Mouse (Mus musculus) embryonic facial prominence, embryonic 15.5 days (tissue): ENCODE measurements around the gene Slc44a2. TPM values are rescaled to one million over a fixed set of nuclear protein-coding genes. Genes with fewer than 3 reads are reported as not detected.

ENCODE experiments used
- ATAC-seq: fragments of 200-750 bp; cut with Nextera tagmentation; 2 replicates; pipeline ENCODE4 v1.8.0; 2017; ENCODE audit warnings: low read depth, moderate TSS enrichment; ENCODE audit not compliant: insufficient number of reproducible peaks, low FRiP score, low TSS enrichment
- H3K27ac ChIP-seq: fragments of 300-500 bp; sonication (generic); replicated peaks from 2 replicates; pipeline ENCODE4 v1.5.1; 2015; ENCODE audit warnings: mild to moderate bottlenecking, inconsistent platforms
- H3K27me3 ChIP-seq: fragments of 300-500 bp; sonication (generic); 2 replicates; pipeline ENCODE4 v1.6.1; 2015; ENCODE audit warnings: inconsistent platforms
- H3K36me3 ChIP-seq: fragments of 300-500 bp; sonication (generic); 2 replicates; pipeline ENCODE4 v1.6.1; 2015; ENCODE audit warnings: mild to moderate bottlenecking, inconsistent platforms
- H3K4me1 ChIP-seq: fragments of 300-500 bp; sonication (generic); 2 replicates; pipeline ENCODE4 v1.6.1; 2015; ENCODE audit warnings: inconsistent platforms
- H3K4me2 ChIP-seq: fragments of 300-500 bp; sonication (generic); replicated peaks from 2 replicates; pipeline ENCODE4 v1.6.1; 2015; ENCODE audit warnings: mild to moderate bottlenecking, inconsistent platforms
- H3K4me3 ChIP-seq: fragments of 300-500 bp; sonication (generic); replicated peaks from 2 replicates; pipeline ENCODE4 v1.5.1; 2015; ENCODE audit warnings: mild to moderate bottlenecking, inconsistent platforms
- H3K9ac ChIP-seq: fragments of 300-500 bp; sonication (generic); 2 replicates; pipeline ENCODE4 v1.6.1; 2015; ENCODE audit warnings: inconsistent platforms
- H3K9me3 ChIP-seq: fragments of 300-500 bp; sonication (generic); replicated peaks from 2 replicates; pipeline ENCODE4 v1.6.1; 2016; ENCODE audit warnings: inconsistent platforms
- WGBS: fragments of 180-500 bp; shearing (Covaris S2); methylation state at CpG from one replicate; pipeline ENCODE4 v1.1.7; 2015; 5-methylcytosine and 5-hydroxymethylcytosine counted together
- polyA plus RNA-seq: library from polyadenylated mRNA; unstranded; fragments of >200 nt; fragmentation: Nextera tagmentation; extraction: Ambion mirVana; gene quantifications from 2 replicates; pipeline ENCODE4 v1.2.1, GENCODE M21; 2015

Gene Slc44a2
- polyA plus RNA-seq, 1 experiment from 2014 or later = 143 TPM

- Histone ChIP-seq H3K4me1 (peaks cover 16% of the 10 kb centered on the region), H3K4me3 (no peak overlapping the region), H3K27ac (no peak overlapping the region), H3K4me2 (no peak overlapping the region), H3K27me3 (0 out of 2 replicates have a peak, but pooled peaks cover 2% of the 10 kb centered on the region), H3K9ac (no peak overlapping the region), H3K9me3 (no peaks in the 10 kb centered on the region), H3K36me3 (peaks cover 19% of the 10 kb centered on the region)
- ATAC-seq = no peak
- 0% methylated on average over 1 of the region's 1 CpGs for WGBS
Measured at GRCm38 (mm10) chr9:21356981-21357718, 36.7 kb downstream of the Slc44a2 start.

GRCm38 (mm10) chr9:21366541-21367220 lies 46.2 kb downstream of the Slc44a2 start:
- H3K4me1 ChIP-seq = peaks cover 21% of the 10 kb centered on the region
- H3K27me3 ChIP-seq = 0 out of 2 replicates have a peak, but pooled peaks cover 2% of the 10 kb centered on the region
- H3K4me2 ChIP-seq = peak overlapping the region; percentile 69
- H3K27ac ChIP-seq = peak overlapping the region; percentile 92
- H3K36me3 ChIP-seq = 0 out of 2 replicates have a peak, but pooled peaks cover 3% of the 10 kb centered on the region
- peak overlapping the region; percentile 44; the same call in 1 of the 2 replicates for H3K9ac ChIP-seq
- no peaks in the 10 kb centered on the region for H3K9me3 ChIP-seq
- 32% methylated on average over 14 of the region's 14 CpGs for WGBS
- no peak for ATAC-seq
- H3K4me3 ChIP-seq = peak overlapping the region; percentile 85

GRCm38 (mm10) chr9:21367357-21368111 lies 47.0 kb downstream of the Slc44a2 start, which contains the start of gene Ilf3:
Gene Ilf3 (plus strand): TSS chr9:21367871.
- Histone ChIP-seq H3K9me3 (no peaks in the 10 kb centered on the region), H3K4me2 (peak within 1 kb of the TSS; percentile 79), H3K27me3 (0 out of 2 replicates have a peak, but pooled peaks cover 2% of the 10 kb centered on the region), H3K4me1 (peaks cover 21% of the 10 kb centered on the region), H3K27ac (peak within 1 kb of the TSS; percentile 95), H3K36me3 (peaks cover 10% of the 10 kb centered on the region; the same call in 1 of the 2 replicates), H3K9ac (peak within 1 kb of the TSS; percentile 74), H3K4me3 (peak within 1 kb of the TSS; percentile 85)
- peak; percentile 94 for ATAC-seq
- WGBS = under 1% methylated on average over 59 of the region's 66 CpGs

- H3K9me3 ChIP-seq = no peaks in the 10 kb centered on the region
- peak overlapping the region; percentile 79 for H3K4me2 ChIP-seq
- peaks cover 21% of the 10 kb centered on the region for H3K4me1 ChIP-seq
- H3K27me3 ChIP-seq = no peaks in the 10 kb centered on the region
- H3K27ac ChIP-seq = peak overlapping the region; percentile 95
- WGBS = under 1% methylated on average over 38 of the region's 38 CpGs
- H3K9ac ChIP-seq = peak overlapping the region; percentile 74
- peaks cover 15% of the 10 kb centered on the region for H3K36me3 ChIP-seq
- peak overlapping the region; percentile 85 for H3K4me3 ChIP-seq
- peak; percentile 41 for ATAC-seq
Measured at GRCm38 (mm10) chr9:21368131-21368584, 47.7 kb downstream of the Slc44a2 start.

- Histone ChIP-seq H3K4me1 (peaks cover 21% of the 10 kb centered on the region), H3K27ac (no peak overlapping the region), H3K9ac (peak overlapping the region; percentile 18; the same call in 1 of the 2 replicates), H3K4me3 (peak overlapping the region; percentile 85), H3K9me3 (no peaks in the 10 kb centered on the region), H3K36me3 (peaks cover 19% of the 10 kb centered on the region), H3K4me2 (peak overlapping the region; percentile 79), H3K27me3 (no peaks in the 10 kb centered on the region)
- WGBS = 55% methylated on average over 11 of the region's 11 CpGs
- ATAC-seq = no peak
Measured at GRCm38 (mm10) chr9:21369080-21369479, 48.6 kb downstream of the Slc44a2 start.

GRCm38 (mm10) chr9:21370876-21371275 lies 50.4 kb downstream of the Slc44a2 start:
- no peak for ATAC-seq
- Histone ChIP-seq H3K36me3 (peaks cover 22% of the 10 kb centered on the region), H3K27me3 (no peaks in the 10 kb centered on the region), H3K4me1 (peaks cover 21% of the 10 kb centered on the region), H3K4me2 (no peak overlapping the region), H3K9ac (no peak overlapping the region), H3K4me3 (no peak overlapping the region), H3K27ac (no peak overlapping the region), H3K9me3 (no peaks in the 10 kb centered on the region)
- 83% methylated on average over 2 of the region's 2 CpGs for WGBS

- Histone ChIP-seq H3K4me3 (no peak overlapping the region), H3K4me2 (no peak overlapping the region), H3K9ac (no peak overlapping the region), H3K27me3 (no peaks in the 10 kb centered on the region), H3K27ac (no peak overlapping the region), H3K4me1 (peaks cover 23% of the 10 kb centered on the region), H3K9me3 (no peaks in the 10 kb centered on the region), H3K36me3 (peaks cover 22% of the 10 kb centered on the region)
- no peak for ATAC-seq
- 53% methylated on average over 1 of the region's 1 CpGs for WGBS
Measured at GRCm38 (mm10) chr9:21372508-21372907, 52.0 kb downstream of the Slc44a2 start.

- peaks cover 28% of the 10 kb centered on the region; the same call in 1 of the 2 replicates for H3K36me3 ChIP-seq
- WGBS = 91% methylated on average over 3 of the region's 3 CpGs
- H3K4me2 ChIP-seq = no peak overlapping the region
Measured at GRCm38 (mm10) chr9:21379195-21379594, 58.7 kb downstream of the Slc44a2 start.

GRCm38 (mm10) chr9:21380868-21381267 lies 60.4 kb downstream of the Slc44a2 start:
- no peak overlapping the region for H3K4me2 ChIP-seq
- H3K4me1 ChIP-seq = peaks cover 20% of the 10 kb centered on the region; the same call in 1 of the 2 replicates

More at GRCm38 (mm10) chr9:21379195-21379594, 58.7 kb downstream of the Slc44a2 start:
- ATAC-seq = no peak
- peaks cover 20% of the 10 kb centered on the region; the same call in 1 of the 2 replicates for H3K4me1 ChIP-seq
- H3K4me3 ChIP-seq = no peak overlapping the region
- no peak overlapping the region for H3K9ac ChIP-seq
- H3K27me3 ChIP-seq = no peaks in the 10 kb centered on the region
- no peaks in the 10 kb centered on the region for H3K9me3 ChIP-seq
- H3K27ac ChIP-seq = no peak overlapping the region

GRCm38 (mm10) chr9:21383966-21384365 lies 63.5 kb downstream of the Slc44a2 start:
- H3K36me3 ChIP-seq = peaks cover 31% of the 10 kb centered on the region

More at GRCm38 (mm10) chr9:21380868-21381267, 60.4 kb downstream of the Slc44a2 start:
- no peaks in the 10 kb centered on the region for H3K9me3 ChIP-seq
- H3K27me3 ChIP-seq = no peaks in the 10 kb centered on the region
- no peak overlapping the region for H3K9ac ChIP-seq
- H3K27ac ChIP-seq = no peak overlapping the region
- peaks cover 25% of the 10 kb centered on the region; the same call in 1 of the 2 replicates for H3K36me3 ChIP-seq
- no peak overlapping the region for H3K4me3 ChIP-seq
- ATAC-seq = no peak

More at GRCm38 (mm10) chr9:21383966-21384365, 63.5 kb downstream of the Slc44a2 start:
- Histone ChIP-seq H3K4me2 (no peak overlapping the region), H3K9ac (no peak overlapping the region), H3K4me1 (0 out of 2 replicates have a peak, but pooled peaks cover 6% of the 10 kb centered on the region), H3K9me3 (no peaks in the 10 kb centered on the region), H3K4me3 (no peak overlapping the region), H3K27ac (no peak overlapping the region), H3K27me3 (no peaks in the 10 kb centered on the region)
- ATAC-seq = no peak
